8 mouse cellular contexts compared by ENCODE assay signal in the genomic region with DNA sequence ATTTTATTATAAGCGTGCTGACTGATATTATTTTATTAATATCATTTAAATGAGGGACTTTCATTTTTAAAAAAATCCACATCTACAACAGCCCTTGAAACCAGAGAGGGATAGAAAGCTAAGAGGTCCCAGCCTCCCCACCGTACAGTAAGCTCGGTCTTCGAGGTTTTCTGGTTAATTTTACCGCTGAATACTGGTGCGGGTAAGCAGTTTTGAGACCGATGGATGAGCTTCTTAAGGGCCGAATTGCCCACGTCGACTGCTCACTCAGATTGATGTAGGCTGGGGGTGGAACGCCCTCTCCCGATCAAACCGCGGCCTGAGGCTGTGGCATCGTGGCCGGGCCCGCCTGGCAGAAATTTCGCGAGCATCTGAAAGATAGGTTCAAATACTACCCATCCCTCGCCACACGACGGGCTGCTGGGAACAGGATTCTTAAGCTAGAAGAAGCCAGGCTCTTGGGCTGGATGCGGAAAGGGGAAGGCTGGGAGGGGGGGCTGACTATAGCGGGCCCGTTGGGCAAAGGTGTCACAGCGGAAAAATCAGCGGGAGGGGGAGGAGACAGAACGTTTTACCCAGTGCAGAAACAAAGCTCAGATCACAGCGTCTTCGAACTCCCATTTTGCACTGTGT. TPM values are rescaled to one million over a fixed set of nuclear protein-coding genes. Genes with fewer than 3 reads are reported as not detected.
A peak's percentile ranks its signal among the peaks of the same experiment; 100 is the strongest.
DNase-seq lines count a peak whose midpoint lies in the region; ATAC-seq and TF ChIP-seq lines count a peak whose summit lies in the region.

No protein-coding gene starts in this region.

- DNase-seq in layer of hippocampus, postnatal 10 days (ENCODE audit: low spot score in 2 of 2), result peak; percentile 31 to 48
- DNase-seq in layer of hippocampus, adult 8-10 months (ENCODE audit: low spot score in 2 of 2), result no peak
- peak; percentile 69 to 70 for DNase-seq in cerebellum, postnatal 25 days
- DNase-seq in heart, postnatal 0 days (ENCODE audit: low spot score), result no peak
- no peak for DNase-seq in urinary bladder, adult 18-20 months (ENCODE audit: low spot score in 2 of 2)
- DNase-seq in adipocyte (ENCODE audit: low spot score), result no peak

- no peak overlapping the region for H3K4me2 ChIP-seq in heart, postnatal 0 days (ENCODE audit: low read depth, low read length)
- peak overlapping the region; percentile 79 for H3K4me2 ChIP-seq in midbrain, embryonic 16.5 days (ENCODE audit: low read length)

- 4% methylated on average over 30 of the region's 30 CpGs for WGBS in heart, postnatal 0 days
- WGBS in midbrain, embryonic 16.5 days, result 1% methylated on average over 30 of the region's 30 CpGs

- H3K27me3 ChIP-seq in heart, postnatal 0 days (ENCODE audit: control insufficient read depth, insufficient read depth, low read length), result peaks cover 51% of the 10 kb centered on the region
- H3K27me3 ChIP-seq in midbrain, embryonic 16.5 days (ENCODE audit: control insufficient read depth, insufficient read depth, low read depth, low read length), result no peaks in the 10 kb centered on the region

- no peak for TF ChIP-seq CTCF in heart, postnatal 0 days (IDR thresholded peaks at IDR 0.05; ENCODE audit: low read depth)

- no peaks in the 10 kb centered on the region for H3K9me3 ChIP-seq in heart, postnatal 0 days (replicated peaks; ENCODE audit: control insufficient read depth, low read length)
- H3K9me3 ChIP-seq in midbrain, embryonic 16.5 days (replicated peaks; ENCODE audit: control insufficient read depth, low read length, poor library complexity, severe bottlenecking), result no peaks in the 10 kb centered on the region

- peak overlapping the region; percentile 12; the same call in 1 of the 2 replicates for H3K4me3 ChIP-seq in heart, postnatal 0 days (ENCODE audit: low read depth, low read length)
- H3K4me3 ChIP-seq in midbrain, embryonic 16.5 days (ENCODE audit: low read depth, low read length), result peak overlapping the region; percentile 90

- no peak for TF ChIP-seq EP300 in heart, postnatal 0 days (IDR thresholded peaks at IDR 0.05; ENCODE audit: low read depth)

- H3K9ac ChIP-seq in heart, postnatal 0 days (replicated peaks; ENCODE audit: low read depth, low read length), result no peak overlapping the region
- peak overlapping the region; percentile 99 for H3K9ac ChIP-seq in midbrain, embryonic 16.5 days (ENCODE audit: low read depth, low read length)

- ATAC-seq in heart, postnatal 0 days (ENCODE audit: insufficient read depth, low read depth), result no peak
- no peak for ATAC-seq in midbrain, embryonic 16.5 days
- no peak for ATAC-seq in inflammation-experienced regulatory T-cells, adult 6 months

- H3K36me3 ChIP-seq in heart, postnatal 0 days (replicated peaks; ENCODE audit: control insufficient read depth, insufficient read depth, low read length), result no peaks in the 10 kb centered on the region
- no peaks in the 10 kb centered on the region for H3K36me3 ChIP-seq in midbrain, embryonic 16.5 days (ENCODE audit: control insufficient read depth, insufficient read depth, low read length)

- no peak overlapping the region for H3K27ac ChIP-seq in heart, postnatal 0 days (ENCODE audit: low read depth)
- H3K27ac ChIP-seq in midbrain, embryonic 16.5 days (ENCODE audit: low read length), result peak overlapping the region; percentile 100

- H3K4me1 ChIP-seq in heart, postnatal 0 days (ENCODE audit: control insufficient read depth, insufficient read depth), result peaks cover 19% of the 10 kb centered on the region
- H3K4me1 ChIP-seq in midbrain, embryonic 16.5 days (ENCODE audit: control insufficient read depth, insufficient read depth, low read length), result peaks cover 44% of the 10 kb centered on the region

RNA-seq across cellular contexts. Expression of a gene that starts 2.5 kb away (rescaled TPM):
- total RNA-seq in layer of hippocampus, postnatal 10 days (2021), result 100 to 1,000 TPM; 506 to 549 TPM
- 100 to 1,000 TPM; 300 to 367 (median 345) TPM for total RNA-seq in layer of hippocampus, adult 8-10 months (2022)
- 0.23 and 0.31 TPM in 2 replicates for total RNA-seq in heart, postnatal 0 days (2014; rRNA removed; ENCODE audit: low replicate concordance)
- 0.34 and 0.63 TPM in 2 replicates for polyA plus RNA-seq in heart, postnatal 0 days (2015; fragmentation: Nextera tagmentation; extraction: Ambion mirVana)
- polyA plus RNA-seq in midbrain, embryonic 16.5 days (2015; fragmentation: Nextera tagmentation; extraction: Ambion mirVana), result 1,213 and 1,264 TPM in 2 replicates
- polyA plus RNA-seq in inflammation-experienced regulatory T-cells, adult 6 months (2017; shearing (Covaris generic)), result under 1 TPM in 1 of 3 experiments, not detected in 2; 0.41 TPM

RNA-seq across cellular contexts. Expression of a gene that starts 47.6 kb away (rescaled TPM):
- total RNA-seq in layer of hippocampus, postnatal 10 days (2021), result not detected
- not detected for total RNA-seq in layer of hippocampus, adult 8-10 months (2022)
- total RNA-seq in heart, postnatal 0 days (2014; rRNA removed; ENCODE audit: low replicate concordance), result not detected in 2 replicates
- polyA plus RNA-seq in heart, postnatal 0 days (2015; fragmentation: Nextera tagmentation; extraction: Ambion mirVana), result not detected in 2 replicates
- not detected in 2 replicates for polyA plus RNA-seq in midbrain, embryonic 16.5 days (2015; fragmentation: Nextera tagmentation; extraction: Ambion mirVana)
- not detected for polyA plus RNA-seq in inflammation-experienced regulatory T-cells, adult 6 months (2017; shearing (Covaris generic))

Comparison
In these comparisons a context has a peak if more than half of its experiments do, and no peak if none do; other contexts are left out.
1. DNase-seq: peak in layer of hippocampus, postnatal 10 days (2 of 2) and cerebellum, postnatal 25 days (2 of 2); none in layer of hippocampus, adult 8-10 months (0 of 2), heart, postnatal 0 days (single experiment), urinary bladder, adult 18-20 months (0 of 2) and adipocyte (single experiment).
2. RNA of a gene that starts 2.5 kb away (total RNA-seq): 506 to 549 TPM in layer of hippocampus, postnatal 10 days and 300 to 367 TPM in layer of hippocampus, adult 8-10 months; 0.23 to 0.31 TPM in heart, postnatal 0 days; every median in the first group is over 100 times any median in the second.